Mouse (Mus musculus) MEL (cell line): ENCODE measurements around the gene Itga9. TPM values are rescaled to one million over a fixed set of nuclear protein-coding genes. Genes with fewer than 3 reads are reported as not detected.

ENCODE experiments used
- DNase-seq: peaks from one replicate; pipeline ENCODE4 v3.0.0; 2011; ENCODE audit warnings: low read depth, low spot score
- H3K27ac ChIP-seq: 2 replicates; pipeline ENCODE4 v1.5.1; 2012; ENCODE audit warnings: low read depth, mild to moderate bottlenecking, control low read depth, low read length, moderate library complexity; ENCODE audit not compliant: control insufficient read depth
- H3K27me3 ChIP-seq, 2 experiments: fragments of 150-350 bp in 1 of 2; sonication (generic) in 1 of 2; 2 replicates each; pipeline ENCODE4 v1.6.1; 2012; ENCODE audit warnings: low read length in 2 of 2, mild to moderate bottlenecking in 2 of 2, improper control_type of control experiment in 1 of 2, moderate library complexity in 1 of 2; ENCODE audit not compliant: insufficient read depth in 2 of 2, control insufficient read depth in 1 of 2
- H3K36me3 ChIP-seq, 2 experiments: 2 replicates each; pipeline ENCODE4 v1.6.1; 2012 to 2014; ENCODE audit warnings: low read length in 2 of 2, improper control_type of control experiment in 1 of 2, inconsistent platforms in 1 of 2, mild to moderate bottlenecking in 1 of 2; ENCODE audit not compliant: insufficient read depth in 2 of 2, control insufficient read depth in 1 of 2
- H3K4me1 ChIP-seq, 2 experiments: fragments of 150-350 bp in 1 of 2; sonication (generic) in 1 of 2; 2 replicates each; pipeline ENCODE4 v1.6.1; 2012; ENCODE audit warnings: low read length in 2 of 2, improper control_type of control experiment in 1 of 2, mild to moderate bottlenecking in 1 of 2; ENCODE audit not compliant: insufficient read depth in 2 of 2, control insufficient read depth in 1 of 2
- H3K4me3 ChIP-seq, 2 experiments: fragments of 150-350 bp in 1 of 2; sonication (generic) in 1 of 2; 2 replicates each; pipeline ENCODE4 v1.5.1; 2012; ENCODE audit warnings: low read depth in 2 of 2, low read length in 2 of 2, mild to moderate bottlenecking in 2 of 2, moderate library complexity in 2 of 2, control low read depth in 1 of 2, improper control_type of control experiment in 1 of 2; ENCODE audit not compliant: control insufficient read depth in 1 of 2, insufficient read depth in 1 of 2
- H3K79me2 ChIP-seq: 2 replicates; pipeline ENCODE4 v1.6.1; 2012; ENCODE audit warnings: mild to moderate bottlenecking, low read length, moderate library complexity; ENCODE audit not compliant: control insufficient read depth, poor library complexity, insufficient read depth
- H3K9ac ChIP-seq: 2 replicates; pipeline ENCODE4 v1.6.1; 2012; ENCODE audit warnings: low read depth, mild to moderate bottlenecking, control low read depth, low read length, moderate library complexity; ENCODE audit not compliant: control insufficient read depth, poor library complexity, severe bottlenecking
- H3K9me3 ChIP-seq: fragments of 150-350 bp; sonication (generic); replicated peaks from 2 replicates; pipeline ENCODE4 v1.6.1; 2012; ENCODE audit warnings: mild to moderate bottlenecking, low read length, improper control_type of control experiment, moderate library complexity; ENCODE audit not compliant: insufficient read depth
- CHD1 ChIP-seq: IDR thresholded peaks from 2 replicates; pipeline ENCODE4 v1.6.1; 2012; ENCODE audit warnings: low read depth, mild to moderate bottlenecking, inconsistent platforms, low read length, improper control_type of control experiment
- CHD2 ChIP-seq: IDR thresholded peaks from 2 replicates; pipeline ENCODE4 v1.6.1; 2011; ENCODE audit warnings: low read length, improper control_type of control experiment
- E2F4 ChIP-seq: IDR thresholded peaks from 2 replicates; pipeline ENCODE4 v1.6.1; 2011; ENCODE audit warnings: low read depth, low read length, improper control_type of control experiment, borderline replicate concordance
- ELF1 ChIP-seq: IDR thresholded peaks from 2 replicates; pipeline ENCODE4 v1.6.1; 2014; ENCODE audit warnings: low read depth, mild to moderate bottlenecking, inconsistent platforms, low read length, improper control_type of control experiment, moderate library complexity
- ETS1 ChIP-seq: IDR thresholded peaks from 2 replicates; pipeline ENCODE4 v1.6.1; 2012; ENCODE audit warnings: low read depth, mild to moderate bottlenecking, inconsistent platforms, low read length, improper control_type of control experiment, moderate library complexity
- GABPA ChIP-seq: IDR thresholded peaks from 2 replicates; pipeline ENCODE4 v1.6.1; 2012; ENCODE audit warnings: low read depth, mild to moderate bottlenecking, inconsistent platforms, low read length, improper control_type of control experiment, moderate library complexity
- GATA1 ChIP-seq: IDR thresholded peaks from 2 replicates; pipeline ENCODE4 v1.6.1; 2011; ENCODE audit warnings: low read depth, low read length, improper control_type of control experiment
- HCFC1 ChIP-seq: IDR thresholded peaks from 2 replicates; pipeline ENCODE4 v1.6.1; 2012; ENCODE audit warnings: low read depth, mild to moderate bottlenecking, inconsistent platforms, low read length, improper control_type of control experiment, moderate library complexity
- JUND ChIP-seq: IDR thresholded peaks from 2 replicates; pipeline ENCODE4 v1.6.1; 2011; ENCODE audit warnings: low read depth, mild to moderate bottlenecking, improper control_type of control experiment, low read length
- MAFK ChIP-seq: IDR thresholded peaks from 2 replicates; pipeline ENCODE4 v1.6.1; 2011; ENCODE audit warnings: low read depth, mild to moderate bottlenecking, low read length, improper control_type of control experiment, borderline replicate concordance
- MEF2A ChIP-seq: IDR thresholded peaks from 2 replicates; pipeline ENCODE4 v1.6.1; 2014; ENCODE audit warnings: low read depth, mild to moderate bottlenecking, inconsistent platforms, low read length, improper control_type of control experiment; ENCODE audit not compliant: poor library complexity, insufficient replicate concordance, severe bottlenecking; ENCODE audit errors: extremely low read depth
- MYB ChIP-seq: IDR thresholded peaks from 2 replicates; pipeline ENCODE4 v1.6.1; 2011; ENCODE audit warnings: mild to moderate bottlenecking, low read depth, low read length, improper control_type of control experiment
- NELFE ChIP-seq: IDR thresholded peaks from 2 replicates; pipeline ENCODE4 v1.6.1; 2011; ENCODE audit warnings: low read depth, low read length, improper control_type of control experiment
- POLR2A ChIP-seq, 2 experiments: IDR thresholded peaks; 2 replicates each; pipeline ENCODE4 v1.6.1; 2011 to 2012; ENCODE audit warnings: low read length in 2 of 2, mild to moderate bottlenecking in 2 of 2, control low read depth in 1 of 2, improper control_type of control experiment in 1 of 2, low read depth in 1 of 2, moderate library complexity in 1 of 2; ENCODE audit not compliant: control insufficient read depth in 1 of 2, insufficient read depth in 1 of 2, poor library complexity in 1 of 2
- POLR2AphosphoS2 ChIP-seq: IDR thresholded peaks from 2 replicates; pipeline ENCODE4 v1.6.1; 2011; ENCODE audit warnings: low read length, improper control_type of control experiment
- POLR2AphosphoS5 ChIP-seq: IDR thresholded peaks from 2 replicates; pipeline ENCODE4 v1.6.1; 2012; ENCODE audit warnings: low read depth, borderline replicate concordance, mild to moderate bottlenecking, inconsistent platforms, low read length, moderate library complexity, mixed read lengths
- RAD21 ChIP-seq: IDR thresholded peaks from 2 replicates; pipeline ENCODE4 v1.6.1; 2011; ENCODE audit warnings: mild to moderate bottlenecking, low read depth, low read length, improper control_type of control experiment
- RCOR1 ChIP-seq: IDR thresholded peaks from 2 replicates; pipeline ENCODE4 v1.6.1; 2012; ENCODE audit warnings: low read depth, mild to moderate bottlenecking, inconsistent platforms, low read length, improper control_type of control experiment
- SIN3A ChIP-seq: IDR thresholded peaks from 2 replicates; pipeline ENCODE4 v1.6.1; 2012; ENCODE audit warnings: low read length, improper control_type of control experiment, inconsistent platforms
- SMC3 ChIP-seq: IDR thresholded peaks from 2 replicates; pipeline ENCODE4 v1.6.1; 2011; ENCODE audit warnings: low read depth, low read length, improper control_type of control experiment
- TBP ChIP-seq: IDR thresholded peaks from 2 replicates; pipeline ENCODE4 v1.8.0; 2011; ENCODE audit warnings: low read depth, low read length, improper control_type of control experiment
- TCF12 ChIP-seq: IDR thresholded peaks from 2 replicates; pipeline ENCODE4 v1.6.1; 2014; ENCODE audit warnings: low read depth, mild to moderate bottlenecking, inconsistent platforms, low read length, improper control_type of control experiment, moderate library complexity
- UBTF ChIP-seq: IDR thresholded peaks from 2 replicates; pipeline ENCODE4 v1.6.1; 2012; ENCODE audit warnings: low read depth, mild to moderate bottlenecking, inconsistent platforms, low read length, improper control_type of control experiment, moderate library complexity, borderline replicate concordance; ENCODE audit not compliant: insufficient read depth
- USF1 ChIP-seq: IDR thresholded peaks from 2 replicates; pipeline ENCODE4 v1.6.1; 2014; ENCODE audit warnings: low read depth, mild to moderate bottlenecking, inconsistent platforms, low read length, improper control_type of control experiment, moderate library complexity
- USF2 ChIP-seq, 2 experiments: IDR thresholded peaks; 2 replicates each; pipeline ENCODE4 v1.6.1; 2011 to 2012; ENCODE audit warnings: improper control_type of control experiment in 2 of 2, low read length in 2 of 2, borderline replicate concordance in 1 of 2, inconsistent platforms in 1 of 2, low read depth in 1 of 2, mild to moderate bottlenecking in 1 of 2; ENCODE audit not compliant: insufficient read depth in 1 of 2
- ZC3H11A ChIP-seq: IDR thresholded peaks from 2 replicates; pipeline ENCODE4 v1.6.1; 2012; ENCODE audit warnings: low read depth, mild to moderate bottlenecking, inconsistent platforms, low read length, improper control_type of control experiment
- ZKSCAN1 ChIP-seq: IDR thresholded peaks from 2 replicates; pipeline ENCODE4 v1.6.1; 2012; ENCODE audit warnings: low read depth, mild to moderate bottlenecking, inconsistent platforms, low read length, improper control_type of control experiment, moderate library complexity
- ZNF384 ChIP-seq: IDR thresholded peaks from 2 replicates; pipeline ENCODE4 v1.6.1; 2012; ENCODE audit warnings: low read depth, mild to moderate bottlenecking, inconsistent platforms, low read length, improper control_type of control experiment
- polyA plus RNA-seq, 2 experiments: library from polyadenylated mRNA; stranded (reverse) in 1 of 2; unstranded in 1 of 2; fragments of >175 nt in 1 of 2; fragments of >200 nt in 1 of 2; gene quantifications; 2 replicates each; pipeline versions ENCODE4 v1.2.1 to v1.2.4; 2012; ENCODE audit warnings: low replicate concordance in 2 of 2, low read depth in 1 of 2; ENCODE audit not compliant: insufficient read length in 2 of 2, insufficient read depth in 1 of 2, missing spikeins in 1 of 2
- total RNA-seq: library from RNA; depleted of rRNA; stranded (reverse); fragments of 300-350 nt; gene quantifications from 2 replicates; pipeline ENCODE4 v1.2.3, GENCODE M21; 2012

The Itga9 gene
- total and polyA plus RNA-seq, 3 experiments, result 0.19 to 0.21 TPM; not detected in 1

GRCm38 (mm10) chr9:118765059-118765458 is 158.6 kb downstream of the Itga9 start:
- H3K36me3 ChIP-seq, result no peaks in the 10 kb centered on the region
- TF ChIP-seq ETS1 (no peak), E2F4 (no peak), CHD1 (no peak), USF1 (no peak), POLR2A (IDR thresholded peaks at IDR 0.05; ENCODE audit: control insufficient read depth in 1 of 2, insufficient read depth in 1 of 2, low read depth in 1 of 2, low read length in 2 of 2, poor library complexity in 1 of 2) (no peak), GABPA (no peak), RCOR1 (no peak), MEF2A (no peak), MAFK (no peak), SMC3 (no peak), POLR2AphosphoS2 (no peak), GATA1 (no peak), HCFC1 (no peak), JUND (no peak), ZKSCAN1 (no peak), ZC3H11A (no peak), USF2 (IDR thresholded peaks at IDR 0.05; ENCODE audit: borderline replicate concordance in 1 of 2, insufficient read depth in 1 of 2, low read depth in 1 of 2, low read length in 2 of 2) (no peak)

GRCm38 (mm10) chr9:118767008-118767407 is 160.5 kb downstream of the Itga9 start:
- DNase-seq, result no peak
- H3K9me3 ChIP-seq, result no peaks in the 10 kb centered on the region
- H3K4me3 ChIP-seq, result no peak overlapping the region
- H3K36me3 ChIP-seq, result no peaks in the 10 kb centered on the region
- H3K9ac ChIP-seq, result no peak overlapping the region
- no peaks in the 10 kb centered on the region for H3K79me2 ChIP-seq
- TF ChIP-seq UBTF (no peak), RAD21 (no peak), ZC3H11A (no peak), JUND (no peak), ETS1 (no peak), NELFE (no peak), ELF1 (no peak), POLR2AphosphoS5 (no peak), CHD2 (no peak), SIN3A (no peak), TBP (no peak), TCF12 (no peak), POLR2AphosphoS2 (no peak), ZNF384 (no peak), MYB (no peak), USF2 (IDR thresholded peaks at IDR 0.05; ENCODE audit: borderline replicate concordance in 1 of 2, insufficient read depth in 1 of 2, low read depth in 1 of 2, low read length in 2 of 2) (no peak), RCOR1 (no peak), E2F4 (no peak)
- H3K4me1 ChIP-seq, result no peaks in the 10 kb centered on the region
- H3K27ac ChIP-seq, result no peak overlapping the region
- H3K27me3 ChIP-seq, result no peaks in the 10 kb centered on the region; a peak in 1 of 4 replicates

More at GRCm38 (mm10) chr9:118765059-118765458, 158.6 kb downstream of the Itga9 start:
- Histone ChIP-seq H3K27ac (no peak overlapping the region), H3K27me3 (no peaks in the 10 kb centered on the region; a peak in 1 of 4 replicates), H3K4me3 (no peak overlapping the region), H3K4me1 (no peaks in the 10 kb centered on the region), H3K79me2 (no peaks in the 10 kb centered on the region), H3K9me3 (no peaks in the 10 kb centered on the region), H3K9ac (no peak overlapping the region)
- DNase-seq, result no peak
